Comparison of ENCODE assay signal across 8 mouse cellular contexts in genomic region chr5:107320703-107321102, GRCm38 (mm10). TPM values are rescaled to one million over a fixed set of nuclear protein-coding genes. Genes with fewer than 3 reads are reported as not detected.
A peak's percentile ranks its signal among the peaks of the same experiment; 100 is the strongest.
DNase-seq lines count a peak whose midpoint lies in the region; TF ChIP-seq lines count a peak whose summit lies in the region.
"Had no signal": no experiment of that assay in that cellular context is flagged by ENCODE, and none has a peak within 500 bp of the region (broad histone marks: within the 10 kb centered on the region; RNA-seq: fewer than 3 reads in every experiment).

No protein-coding gene starts in this region.

- no peaks in the 10 kb centered on the region for H3K36me3 ChIP-seq in E14TG2a.4 (ENCODE audit: insufficient read depth, low read length)

- no peaks in the 10 kb centered on the region for H3K4me1 ChIP-seq in E14TG2a.4 (replicated peaks; ENCODE audit: low read depth, low read length)
- H3K4me1 ChIP-seq in bone marrow, adult 2 months (ENCODE audit: control insufficient read depth, insufficient read depth, low read length): no peaks in the 10 kb centered on the region

- H3K9me3 ChIP-seq in E14TG2a.4 (ENCODE audit: low read length): no peaks in the 10 kb centered on the region

- H3K4me3 ChIP-seq in layer of hippocampus, adult 2 months: no peak overlapping the region
- no peak overlapping the region for H3K4me3 ChIP-seq in E14TG2a.4 (replicated peaks; ENCODE audit: low read length)
- H3K4me3 ChIP-seq in bone marrow, adult 2 months (replicated peaks; ENCODE audit: control insufficient read depth, low read depth, low read length): no peak overlapping the region
- H3K4me3 ChIP-seq: myocyte had no signal

- TF ChIP-seq CTCF in layer of hippocampus, adult 2 months (conservative IDR thresholded peaks at IDR 0.05): peak; percentile 90
- TF ChIP-seq CTCF in E14TG2a.4 (conservative IDR thresholded peaks at IDR 0.05; ENCODE audit: low read length): peak; percentile 33
- peak; percentile 19; the same call in 1 of the 2 replicates for TF ChIP-seq CTCF in bone marrow, adult 2 months (IDR thresholded peaks at IDR 0.05; ENCODE audit: control insufficient read depth, insufficient read depth, low read length)

- peak; percentile 10 to 41 for DNase-seq in layer of hippocampus, adult 2 months (ENCODE audit: low spot score in 2 of 2)
- DNase-seq in layer of hippocampus, postnatal 36 days: no peak
- peak; percentile 26 to 66 for DNase-seq in heart, postnatal 10 days
- peak; percentile 76 for DNase-seq in retina, embryonic 14.5 days (ENCODE audit: low spot score)
- no peak for DNase-seq in layer of hippocampus, adult 9-11 months

- intact Hi-C loops in heart, postnatal 10 days (cut with DNase I): loop anchor here (1.0 to 2.0 kb wide), 3 partner anchors 32 to 460 kb away; partner anchors contain the start of gene Tgfbr3

- H3K27me3 ChIP-seq in E14TG2a.4 (ENCODE audit: insufficient read depth, low read length): no peaks in the 10 kb centered on the region; the same call in 1 of the 2 replicates

- no peak for TF ChIP-seq POLR2A in bone marrow, adult 2 months (IDR thresholded peaks at IDR 0.05; ENCODE audit: borderline replicate concordance, control insufficient read depth, low read depth, low read length)

- H3K27ac ChIP-seq in layer of hippocampus, adult 2 months: no peak overlapping the region
- no peak overlapping the region for H3K27ac ChIP-seq in bone marrow, adult 2 months (ENCODE audit: control insufficient read depth, insufficient read depth, low read depth, low read length, poor library complexity)

- WGBS in bone marrow, adult 2 months: 0% methylated on average over 1 of the region's 1 CpGs

RNA-seq across cellular contexts. Expression of gene Brdt, which starts 10.3 kb away (rescaled TPM):
- total RNA-seq in layer of hippocampus, adult 2 months (2021): 10 to 100 TPM; 16.2 to 17.3 TPM
- 10 to 100 TPM; 17.6 to 18.5 TPM for total RNA-seq in layer of hippocampus, postnatal 36 days (2021)
- not detected in 2 replicates for polyA plus RNA-seq in bone marrow, adult 2 months (2011; ENCODE audit: insufficient read depth, insufficient read length, low replicate concordance, missing spikeins)
- 1 to 10 TPM; 1.0 to 1.2 TPM for total RNA-seq in heart, postnatal 10 days (2021)

RNA-seq across cellular contexts. Expression of gene Tgfbr3, which starts 31.3 kb away (rescaled TPM):
- total RNA-seq in layer of hippocampus, adult 2 months (2021): 10 to 100 TPM; 19.8 to 21.4 TPM
- total RNA-seq in layer of hippocampus, postnatal 36 days (2021): 10 to 100 TPM; 16.7 to 21.4 TPM
- 4.9 and 7.4 TPM in 2 replicates for polyA plus RNA-seq in bone marrow, adult 2 months (2011; ENCODE audit: insufficient read depth, insufficient read length, low replicate concordance, missing spikeins)
- 10 to 100 TPM; 42.6 to 52.0 TPM for total RNA-seq in heart, postnatal 10 days (2021)

Comparison
In these comparisons a context has a peak if more than half of its experiments do, and no peak if none do; other contexts are left out.
1. DNase-seq: peak in layer of hippocampus, adult 2 months (2 of 2), heart, postnatal 10 days (2 of 2) and retina, embryonic 14.5 days (single experiment); none in layer of hippocampus, postnatal 36 days (0 of 2) and layer of hippocampus, adult 9-11 months (single experiment).
2. CTCF ChIP-seq: peak in every context shown above with its lines; median percentile 90 in layer of hippocampus, adult 2 months; 33 in E14TG2a.4; 19 in bone marrow, adult 2 months.
3. RNA of gene Brdt, which starts 10.3 kb away (total RNA-seq): 17.6 to 18.5 TPM in layer of hippocampus, postnatal 36 days and 16.2 to 17.3 TPM in layer of hippocampus, adult 2 months; 1.0 to 1.2 TPM in heart, postnatal 10 days; every median in the first group is over 4 times any median in the second.